Mouse (Mus musculus) small intestine, adult 10 weeks (tissue): ENCODE data around the gene Vps16. TPM values are rescaled to one million over a fixed set of nuclear protein-coding genes. Genes with fewer than 3 reads are reported as not detected.

Experiments used
- polyA plus RNA-seq: library from polyadenylated mRNA; stranded (reverse); fragments of 350-450 nt; fragmentation: Illumina TruSeq; extraction: RNeasy Lipid Tissue Mini Kit (QIAGEN cat#74804); gene quantifications from one replicate; pipeline ENCODE4 v1.2.3, GENCODE M21; 2014; ENCODE audit warnings: low replicate concordance

Vps16 gene
- polyA plus RNA-seq = 16.3 TPM

DNA sequence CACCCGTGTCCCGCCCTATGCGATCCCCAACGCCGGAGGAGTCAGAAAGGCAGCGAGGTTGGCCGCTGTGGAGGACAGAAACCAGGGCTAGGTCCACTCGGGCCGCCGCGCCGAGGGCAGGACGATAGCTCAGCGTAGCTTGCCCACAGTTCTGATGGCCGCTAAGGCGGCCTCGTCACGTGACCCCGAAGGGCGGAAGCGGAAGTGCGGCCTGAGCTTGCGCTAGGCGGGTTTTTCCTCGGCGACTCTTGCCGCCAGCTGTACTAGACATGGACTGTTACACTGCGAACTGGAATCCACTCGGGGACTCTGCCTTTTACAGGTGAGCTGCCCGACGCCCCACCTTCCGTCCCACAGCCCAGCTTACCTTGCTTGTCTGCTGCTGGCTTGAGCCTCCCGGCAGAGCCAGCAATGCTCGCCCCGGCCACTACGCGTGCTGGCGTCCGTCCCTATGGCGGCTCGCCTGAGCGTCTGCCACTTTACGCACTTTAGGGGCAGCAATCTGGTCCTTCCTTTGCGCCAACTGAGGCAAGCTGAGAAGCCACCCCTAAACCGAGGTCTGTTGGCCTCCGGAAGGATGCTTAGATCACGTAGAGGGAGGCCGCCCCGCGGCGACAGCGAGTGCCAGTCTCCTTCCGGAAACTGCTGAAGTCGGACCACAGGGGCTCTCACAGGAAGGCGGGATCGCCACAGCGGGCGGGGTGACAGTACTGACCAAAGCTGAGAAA, at the start of gene Vps16, which contains the start of gene Pced1a:
Gene Vps16 (plus strand): TSS at position 214 of the 728 bp plus-strand sequence.
Gene Pced1a (minus strand): TSS at position 576 of the 728 bp plus-strand sequence.

GRCm38 (mm10) chr2:130397186-130397985, 26.8 kb upstream of the Vps16 start, which contains the start of gene Cpxm1:
Gene Cpxm1 (minus strand): TSS chr2:130397574.

DNA sequence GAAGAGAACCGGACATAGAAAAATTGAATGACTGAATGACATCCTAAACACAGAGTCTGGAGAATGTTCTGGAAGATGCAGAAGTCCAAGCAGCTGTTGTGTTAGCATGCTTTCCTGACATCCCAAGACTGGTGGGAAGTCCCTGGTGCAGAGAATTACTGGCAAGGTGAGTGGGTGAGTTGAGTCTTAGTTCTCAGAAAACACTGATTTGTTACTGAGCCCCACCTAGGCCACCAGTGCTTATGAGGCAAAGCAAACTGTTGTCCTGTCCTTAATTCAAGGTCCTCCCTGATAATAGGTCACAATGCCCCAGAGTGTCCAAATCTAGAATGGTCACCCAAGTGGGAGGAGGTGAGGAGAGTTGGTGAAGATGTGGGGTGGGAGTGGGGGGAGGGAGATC, 19.2 kb upstream of the Vps16 start, which contains the start of the genes Gm28372 and 1700020A23Rik:
Gene Gm28372 (plus strand): TSS at position 301 of the 400 bp plus-strand sequence.
Gene 1700020A23Rik (plus strand): TSS at position 321 of the 400 bp plus-strand sequence.

DNA sequence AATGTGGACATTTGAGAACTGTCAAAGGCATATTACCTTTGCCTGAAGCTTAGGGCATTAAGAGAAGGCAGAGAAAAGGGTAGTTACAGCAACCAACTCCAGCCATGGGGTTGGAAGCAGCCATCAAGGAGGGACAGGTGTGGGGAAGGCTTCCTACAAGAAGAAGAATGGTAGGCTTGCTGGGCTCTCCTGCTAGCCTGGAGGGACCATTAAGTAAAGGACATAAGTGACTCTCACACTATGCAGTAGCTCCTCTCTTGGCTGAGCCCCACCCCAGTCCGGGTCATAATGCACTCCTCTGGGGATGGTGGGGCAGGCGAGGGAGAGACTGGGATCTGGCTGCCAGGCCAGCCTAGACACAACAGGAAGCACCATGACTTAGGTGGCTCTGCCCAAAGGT, 18.0 kb upstream of the Vps16 start, which contains the start of gene Tmem239:
Gene Tmem239 (plus strand): TSS at position 301 of the 400 bp plus-strand sequence.

GRCm38 (mm10) chr2:130449794-130450433, 25.8 kb downstream of the Vps16 start, which contains the start of gene Ptpra:
Gene Ptpra (plus strand): TSS chr2:130450278.

Other genes starting within 250 kb of the Vps16 start
- gene Snrpb, start 244.9 kb upstream of the Vps16 start, polyA plus RNA-seq = 7.1 TPM
- not detected for gene Tmc2, start 229.1 kb upstream of the Vps16 start, polyA plus RNA-seq
- gene Nop56, start 149.9 kb upstream of the Vps16 start, polyA plus RNA-seq = 62.0 TPM
- 97.2 TPM for gene Idh3b, start 139.8 kb upstream of the Vps16 start, polyA plus RNA-seq
- not detected for gene Ebf4, start 129.2 kb upstream of the Vps16 start, polyA plus RNA-seq
- gene Cpxm1, start 26.8 kb upstream of the Vps16 start, polyA plus RNA-seq = not detected
- not detected for gene Gm28372, start 19.1 kb upstream of the Vps16 start, polyA plus RNA-seq
- not detected for gene 1700020A23Rik, start 19.1 kb upstream of the Vps16 start, polyA plus RNA-seq
- gene Tmem239, start 17.9 kb upstream of the Vps16 start, polyA plus RNA-seq = not detected
- gene Pced1a, start 362 bp downstream of the Vps16 start, polyA plus RNA-seq = 3.5 TPM
- gene Ptpra, start 25.9 kb downstream of the Vps16 start, polyA plus RNA-seq = 52.3 TPM
- gene Mrps26, start 139.4 kb downstream of the Vps16 start, polyA plus RNA-seq = 0.59 TPM
- gene Oxt, start 151.8 kb downstream of the Vps16 start, polyA plus RNA-seq = not detected
- not detected for gene Avp, start 158.2 kb downstream of the Vps16 start, polyA plus RNA-seq
- 22.9 TPM for gene Fastkd5, start 205.7 kb downstream of the Vps16 start, polyA plus RNA-seq
- gene Ubox5, start 205.7 kb downstream of the Vps16 start, polyA plus RNA-seq = 3.2 TPM
- 5.8 TPM for gene Lzts3, start 218.5 kb downstream of the Vps16 start, polyA plus RNA-seq
- gene Ddrgk1, start 240.3 kb downstream of the Vps16 start, polyA plus RNA-seq = 3.7 TPM
- gene Itpa, start 243.3 kb downstream of the Vps16 start, polyA plus RNA-seq = 28.7 TPM